Mouse (Mus musculus) MN1 (cell line): ENCODE data around the gene Prdm12.
"Not testable (repeated sequence)": the region's sequence is repeated elsewhere in the genome, so short reads cannot be mapped to it uniquely, and the experiment has no call there.

ENCODE experiments used
- DNase-seq: peaks from one replicate; pipeline ENCODE4 v3.0.0-alpha.2; 2016; ENCODE audit warnings: low spot score

Prdm12 gene

DNA sequence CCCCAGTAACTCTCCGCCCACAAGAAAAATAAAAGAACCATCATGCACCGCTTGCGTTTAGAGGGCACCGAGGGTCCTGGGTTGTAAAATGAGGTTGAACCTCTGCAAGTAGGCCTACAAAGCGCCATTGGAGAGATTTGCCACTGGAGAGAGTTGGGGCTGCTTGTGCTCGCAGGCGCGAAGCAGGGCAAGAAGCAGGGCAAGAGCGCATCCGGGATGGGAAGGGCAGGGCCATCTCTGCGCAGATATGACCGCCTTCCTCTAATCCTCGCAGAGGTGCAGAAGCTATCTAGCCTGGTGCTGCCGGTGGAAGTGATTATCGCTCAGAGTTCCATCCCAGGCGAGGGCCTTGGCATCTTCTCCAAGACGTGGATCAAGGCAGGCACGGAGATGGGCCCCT, 2.1 kb downstream of the Prdm12 start:
- DNase-seq = no peak

DNA sequence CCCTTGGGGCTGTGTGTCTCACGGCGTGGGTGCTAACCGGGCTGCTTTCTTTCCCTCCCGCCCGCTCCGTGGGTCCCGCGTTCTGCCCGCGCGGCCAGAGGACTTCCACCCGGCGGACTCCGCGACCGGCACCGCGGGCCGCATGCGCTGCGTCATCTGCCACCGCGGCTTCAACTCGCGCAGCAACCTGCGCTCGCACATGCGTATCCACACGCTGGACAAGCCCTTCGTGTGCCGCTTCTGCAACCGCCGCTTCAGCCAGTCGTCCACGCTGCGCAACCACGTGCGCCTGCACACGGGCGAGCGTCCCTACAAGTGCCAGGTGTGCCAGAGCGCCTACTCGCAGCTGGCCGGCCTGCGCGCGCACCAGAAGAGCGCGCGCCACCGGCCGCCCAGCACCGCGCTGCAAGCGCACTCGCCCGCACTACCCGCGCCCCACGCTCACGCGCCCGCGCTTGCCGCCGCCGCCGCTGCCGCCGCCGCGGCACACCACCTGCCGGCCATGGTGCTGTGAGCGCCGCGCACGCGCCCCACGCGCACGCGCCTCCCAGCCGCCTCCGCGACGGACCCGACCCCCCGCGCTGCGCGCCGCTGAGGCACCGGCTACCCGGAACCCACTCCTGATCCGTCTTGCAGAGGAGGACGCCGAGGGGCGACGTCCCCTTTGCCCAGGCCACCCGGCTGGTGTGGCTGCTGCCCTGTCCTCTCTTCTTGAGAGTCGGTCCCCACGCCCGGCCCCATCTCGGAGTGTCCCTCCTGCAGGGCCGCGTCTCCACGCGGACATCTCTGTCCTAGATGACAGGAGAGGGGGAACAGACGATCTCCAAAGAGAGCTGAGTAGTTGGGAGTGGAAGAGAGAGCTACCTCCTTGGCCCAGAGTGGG, 14.4 kb downstream of the Prdm12 start:
- DNase-seq = no peak

GRCm38 (mm10) chr2:31654854-31655559, 15.2 kb downstream of the Prdm12 start:
- DNase-seq = no peak

DNA sequence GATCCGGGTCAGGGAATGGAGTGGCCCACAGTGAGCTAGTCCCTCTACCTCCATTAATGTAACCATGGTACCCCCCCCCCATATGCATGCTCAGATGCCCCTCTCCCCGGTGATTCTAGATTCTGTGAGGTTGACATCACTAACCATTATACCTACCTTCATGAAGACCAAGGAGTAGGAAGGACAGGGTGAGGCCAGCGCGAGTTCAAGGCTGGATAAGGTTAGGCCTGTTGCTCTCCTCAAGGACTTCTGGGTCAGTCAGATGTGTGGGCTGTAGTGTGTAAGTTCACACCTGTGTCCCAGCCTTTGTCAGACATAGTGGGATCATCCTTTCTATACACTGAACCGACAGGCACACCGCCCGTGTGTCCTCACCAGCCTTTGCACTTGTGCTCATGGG, 16.5 kb downstream of the Prdm12 start:
- no peak for DNase-seq

DNA sequence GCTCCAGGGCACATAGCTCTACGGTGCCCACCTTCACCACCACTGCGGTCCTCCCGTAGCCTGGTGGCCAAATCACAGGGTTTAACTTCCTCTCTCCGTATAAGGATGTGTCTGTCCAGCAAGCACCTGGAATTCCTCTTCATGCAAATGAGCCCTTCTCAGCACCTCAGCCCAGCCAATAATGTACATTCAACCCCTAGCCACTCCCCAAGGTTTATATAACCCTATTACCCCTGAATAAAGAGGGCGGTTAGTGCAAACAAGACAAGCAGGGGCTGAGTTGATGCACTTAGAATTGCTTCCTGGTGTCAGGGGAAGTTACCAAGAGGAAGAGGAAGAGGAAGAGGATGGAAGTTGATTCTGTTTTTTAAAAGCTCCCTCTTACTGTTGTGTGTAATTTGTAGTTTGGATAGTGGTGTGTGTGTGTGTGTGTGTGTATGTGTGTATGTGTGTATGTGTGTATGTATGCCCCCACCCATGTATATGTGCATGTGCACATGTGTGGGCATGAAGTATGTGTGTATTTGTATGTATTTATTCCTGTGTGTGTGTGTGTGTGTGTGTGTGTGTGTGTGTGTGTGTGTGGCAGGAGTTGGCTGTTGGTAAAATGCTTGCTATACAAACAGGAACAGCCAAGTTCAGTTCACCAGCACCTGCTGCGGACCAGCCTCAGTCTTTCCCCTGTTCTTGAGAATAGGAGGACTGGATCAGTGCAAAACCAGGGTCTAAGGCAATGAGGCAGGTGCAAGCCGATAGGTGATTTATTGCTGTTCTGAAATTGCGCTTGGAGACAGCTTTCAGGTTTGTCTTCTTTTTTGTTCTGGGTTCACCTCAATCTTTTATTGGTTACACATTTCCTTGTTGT, 23.3 kb downstream of the Prdm12 start:
- no peak for DNase-seq

DNA sequence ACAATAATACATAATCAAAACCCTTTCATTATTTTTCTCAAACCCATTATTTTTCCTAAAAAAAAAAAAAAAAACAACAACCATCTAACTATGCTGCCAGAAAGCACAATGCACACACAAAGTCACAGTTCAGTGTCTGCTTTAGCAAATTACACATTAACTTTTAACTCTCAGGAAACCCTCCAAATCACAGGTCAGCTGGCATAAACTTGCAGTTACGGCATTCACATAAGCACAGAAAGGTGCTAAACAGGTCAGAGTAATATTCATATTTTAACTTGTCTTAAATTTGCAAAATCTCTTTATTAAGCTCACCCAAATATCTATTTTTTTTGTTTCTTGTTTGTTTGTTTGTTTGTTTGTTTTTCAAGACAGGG, 24.0 kb downstream of the Prdm12 start:
- no peak for DNase-seq

GRCm38 (mm10) chr2:31667332-31667731, 27.5 kb downstream of the Prdm12 start:
- DNase-seq = peak; percentile 77

DNA sequence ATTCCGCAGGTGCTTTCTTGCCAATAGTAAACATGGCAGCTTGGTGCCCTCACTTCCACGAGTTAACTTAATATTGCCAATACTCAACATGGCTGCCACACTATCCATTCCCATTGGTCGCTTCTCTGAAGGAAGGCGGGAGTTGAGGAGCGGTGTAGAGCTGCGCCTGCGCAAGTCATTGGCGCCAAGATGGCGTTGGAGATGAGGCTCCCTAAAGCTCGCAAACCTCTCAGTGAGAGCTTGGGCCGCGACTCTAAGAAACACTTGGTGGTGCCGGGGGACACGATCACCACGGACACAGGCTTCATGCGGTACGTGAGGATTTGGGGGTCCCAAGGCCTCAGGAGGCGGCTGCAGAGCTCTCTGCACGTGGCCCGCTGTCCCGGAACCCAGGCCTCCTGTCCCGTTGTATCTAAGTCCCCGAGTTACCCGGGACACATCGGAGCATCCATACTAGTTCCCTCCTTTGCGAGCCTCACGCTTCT, 30.8 kb downstream of the Prdm12 start, which contains the start of gene Exosc2:
Exosc2 (plus strand) TSS at position 165 of the 485 bp plus-strand sequence.
- DNase-seq = peak; percentile 98

GRCm38 (mm10) chr2:31678641-31679040, 38.8 kb downstream of the Prdm12 start:
- DNase-seq = no peak

DNA sequence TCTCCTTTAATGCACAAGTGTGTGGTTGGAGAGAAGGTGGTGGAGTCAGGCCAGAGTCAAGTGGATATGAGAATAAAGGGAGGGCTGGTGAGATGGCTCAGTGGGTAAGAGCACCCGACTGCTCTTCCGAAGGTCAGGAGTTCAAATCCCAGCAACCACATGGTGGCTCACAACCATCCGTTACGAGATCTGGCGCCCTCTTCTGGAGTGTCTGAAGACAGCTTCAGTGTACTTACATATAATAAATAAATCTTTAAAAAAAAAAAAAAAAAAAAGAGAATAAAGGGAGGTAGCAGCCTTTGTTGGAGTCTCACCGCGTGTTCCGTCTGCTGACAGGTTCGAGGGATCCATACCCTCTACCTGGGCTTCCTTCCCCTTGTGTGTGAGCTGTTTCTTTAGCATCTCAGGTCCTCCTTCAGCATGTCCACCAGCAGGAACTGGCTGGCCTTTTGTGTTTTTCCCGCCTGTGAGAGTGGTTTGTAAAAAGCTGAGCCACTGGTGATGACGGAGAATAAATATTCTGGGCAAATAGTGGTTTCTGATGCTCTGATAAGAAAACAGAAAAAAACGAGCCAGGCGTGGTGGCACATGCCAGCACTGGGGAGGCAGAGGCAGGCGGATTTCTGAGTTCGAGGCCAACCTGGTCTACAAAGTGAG, 41.3 kb downstream of the Prdm12 start:
- not testable (repeated sequence) for DNase-seq

GRCm38 (mm10) chr2:31681731-31682235, 41.9 kb downstream of the Prdm12 start:
- no peak for DNase-seq

DNA sequence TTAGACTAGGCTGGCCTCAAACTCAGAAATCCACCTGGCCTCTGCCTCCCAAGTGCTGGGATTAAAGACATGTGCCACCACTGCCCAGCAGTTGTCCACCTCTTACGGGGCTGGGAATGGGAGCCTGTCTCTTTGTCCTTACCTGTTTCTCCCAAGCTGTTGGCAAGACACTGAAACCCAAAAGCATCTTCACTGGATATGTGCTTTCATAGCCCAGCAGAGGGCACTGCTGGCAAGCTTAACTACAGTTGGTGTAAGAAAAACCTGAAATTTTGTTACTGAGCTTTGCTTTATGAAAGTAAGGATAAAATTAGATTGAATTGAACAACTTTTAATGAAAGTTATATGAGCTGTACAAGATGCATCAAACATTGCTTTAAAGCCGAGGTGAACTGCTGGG, 43.8 kb downstream of the Prdm12 start:
- peak; percentile 80 for DNase-seq

GRCm38 (mm10) chr2:31688074-31688925, 48.5 kb downstream of the Prdm12 start, which contains the start of gene Abl1:
TSS of gene Abl1 (plus strand) at chr2:31688376.
- DNase-seq = peak; percentile 97

- peak; percentile 25 for DNase-seq
These were observed 49.2 kb downstream of the Prdm12 start for GRCm38 (mm10) chr2:31689045-31689444.

GRCm38 (mm10) chr2:31690063-31690462, 50.2 kb downstream of the Prdm12 start:
- no peak for DNase-seq

DNA sequence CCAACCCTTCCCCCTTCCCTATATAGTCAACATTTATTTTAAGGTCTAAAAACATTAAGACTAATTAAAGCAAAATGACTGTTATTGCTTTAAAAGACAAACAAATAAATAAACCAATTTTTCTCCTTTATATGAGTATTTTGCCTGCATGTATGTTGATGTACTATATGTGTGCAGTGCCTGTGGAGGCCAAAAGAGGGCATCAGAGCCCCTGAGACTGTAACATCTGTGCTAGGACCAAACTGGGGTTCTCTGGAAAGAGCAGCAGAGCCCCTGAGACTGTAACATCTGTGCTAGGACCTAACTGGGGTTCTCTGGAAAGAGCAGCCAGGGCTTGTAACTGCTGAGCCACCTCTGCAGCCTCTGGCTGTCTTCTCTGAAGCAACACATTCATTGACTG, 58.4 kb downstream of the Prdm12 start:
- no peak for DNase-seq

GRCm38 (mm10) chr2:31700545-31701446, 61.0 kb downstream of the Prdm12 start:
- no peak for DNase-seq

DNA sequence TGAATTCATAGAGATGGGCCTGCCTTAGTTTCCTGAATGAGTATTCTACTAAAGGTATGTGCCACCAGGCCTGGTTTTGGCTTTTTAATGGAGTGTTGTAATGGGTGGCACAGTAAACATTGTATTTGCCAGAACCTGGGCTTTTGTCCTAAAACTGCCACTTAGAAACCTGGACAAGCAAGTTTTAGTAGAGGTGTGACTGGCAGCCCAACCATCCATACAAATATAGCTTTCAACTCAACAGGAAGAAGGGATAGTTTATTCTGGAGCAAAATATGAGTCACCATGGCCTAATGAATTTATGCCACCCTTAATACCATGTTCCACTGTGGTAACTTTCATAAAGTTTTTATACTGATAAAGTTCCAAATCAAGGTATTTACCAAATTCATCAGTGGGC, 63.4 kb downstream of the Prdm12 start:
- DNase-seq = no peak
